Mouse (Mus musculus): ENCODE measurements around the gene Ssbp4.

The Ssbp4 gene

GRCm38 (mm10) chr8:70608749-70609367 is at the start of gene Ssbp4:
Gene Ssbp4 (minus strand): TSS chr8:70608872.
- no peak for DNase-seq (ENCODE audit: low spot score in 2 of 2)

GRCm38 (mm10) chr8:70657739-70658138 is 49.1 kb upstream of the Ssbp4 start:
- no peak for DNase-seq (ENCODE audit: low spot score in 2 of 2)

GRCm38 (mm10) chr8:70657214-70657613 is 48.5 kb upstream of the Ssbp4 start:
- DNase-seq (ENCODE audit: low spot score in 2 of 2): no peak

- DNase-seq (ENCODE audit: low spot score in 2 of 2): no peak
Measured at GRCm38 (mm10) chr8:70656193-70656790, 47.6 kb upstream of the Ssbp4 start.

- DNase-seq (ENCODE audit: low spot score in 2 of 2): no peak
Measured at GRCm38 (mm10) chr8:70655469-70655868, 46.8 kb upstream of the Ssbp4 start.

- DNase-seq (ENCODE audit: low spot score in 2 of 2): no peak
Measured at GRCm38 (mm10) chr8:70654121-70654520, 45.4 kb upstream of the Ssbp4 start.

- no peak for DNase-seq (ENCODE audit: low spot score in 2 of 2)
Measured at GRCm38 (mm10) chr8:70653226-70653625, 44.6 kb upstream of the Ssbp4 start.

GRCm38 (mm10) chr8:70650351-70650750 is 41.7 kb upstream of the Ssbp4 start:
- no peak for DNase-seq (ENCODE audit: low spot score in 2 of 2)

- no peak for DNase-seq (ENCODE audit: low spot score in 2 of 2)
Measured at GRCm38 (mm10) chr8:70649324-70649723, 40.7 kb upstream of the Ssbp4 start.

GRCm38 (mm10) chr8:70648921-70649320 is 40.2 kb upstream of the Ssbp4 start:
- DNase-seq (ENCODE audit: low spot score in 2 of 2): no peak

GRCm38 (mm10) chr8:70648164-70648442 is 39.4 kb upstream of the Ssbp4 start:
- no peak for DNase-seq (ENCODE audit: low spot score in 2 of 2)

- no peak for DNase-seq (ENCODE audit: low spot score in 2 of 2)
Measured at GRCm38 (mm10) chr8:70647343-70648163, 38.9 kb upstream of the Ssbp4 start.

- DNase-seq (ENCODE audit: low spot score in 2 of 2): no peak
Measured at GRCm38 (mm10) chr8:70646775-70647174, 38.1 kb upstream of the Ssbp4 start.

- DNase-seq (ENCODE audit: low spot score in 2 of 2): no peak
Measured at GRCm38 (mm10) chr8:70646369-70646768, 37.7 kb upstream of the Ssbp4 start.

GRCm38 (mm10) chr8:70645501-70646224 is 37.0 kb upstream of the Ssbp4 start:
- no peak for DNase-seq (ENCODE audit: low spot score in 2 of 2)

GRCm38 (mm10) chr8:70644065-70644464 is 35.4 kb upstream of the Ssbp4 start:
- DNase-seq (ENCODE audit: low spot score in 2 of 2): no peak

GRCm38 (mm10) chr8:70643019-70643418 is 34.3 kb upstream of the Ssbp4 start:
- no peak for DNase-seq (ENCODE audit: low spot score in 2 of 2)

- no peak for DNase-seq (ENCODE audit: low spot score in 2 of 2)
Measured at GRCm38 (mm10) chr8:70638752-70639151, 30.1 kb upstream of the Ssbp4 start.

- DNase-seq (ENCODE audit: low spot score in 2 of 2): no peak
Measured at GRCm38 (mm10) chr8:70636838-70637237, 28.2 kb upstream of the Ssbp4 start.

GRCm38 (mm10) chr8:70635527-70635926 is 26.9 kb upstream of the Ssbp4 start:
- no peak for DNase-seq (ENCODE audit: low spot score in 2 of 2)

GRCm38 (mm10) chr8:70634066-70634465 is 25.4 kb upstream of the Ssbp4 start:
- no peak for DNase-seq (ENCODE audit: low spot score in 2 of 2)

GRCm38 (mm10) chr8:70632346-70632892 is 23.7 kb upstream of the Ssbp4 start, which contains the start of gene Gdf15:
Gene Gdf15 (minus strand): TSS chr8:70632456.
- no peak for DNase-seq (ENCODE audit: low spot score in 2 of 2)
